Mouse (Mus musculus): ENCODE measurements around the gene Dgkg. TPM values are rescaled to one million over a fixed set of nuclear protein-coding genes. Genes with fewer than 3 reads are reported as not detected.

The Dgkg gene
- polyA plus RNA-seq, 1 experiment = 2.3 TPM

- H3K27ac ChIP-seq (ENCODE audit: insufficient read depth, low read depth, low read length) = peak overlapping the region; percentile 34
- peaks cover 19% of the 10 kb centered on the region for H3K4me1 ChIP-seq (ENCODE audit: control insufficient read depth, insufficient read depth, low read length)
- no peak overlapping the region for H3K4me3 ChIP-seq (ENCODE audit: insufficient read depth, low read length)
- TF ChIP-seq POLR2A (IDR thresholded peaks at IDR 0.05; ENCODE audit: borderline replicate concordance, low read depth, low read length) (no peak), CTCF (IDR thresholded peaks at IDR 0.05; ENCODE audit: low read depth, low read length) (no peak)
These were observed 146.0 kb downstream of the Dgkg start for GRCm38 (mm10) chr16:22510861-22511637.

- Histone ChIP-seq H3K4me1 (ENCODE audit: control insufficient read depth, insufficient read depth, low read length) (peaks cover 19% of the 10 kb centered on the region), H3K27ac (ENCODE audit: insufficient read depth, low read depth, low read length) (no peak overlapping the region), H3K4me3 (ENCODE audit: insufficient read depth, low read length) (no peak overlapping the region)
- TF ChIP-seq POLR2A (IDR thresholded peaks at IDR 0.05; ENCODE audit: borderline replicate concordance, low read depth, low read length) (no peak), CTCF (IDR thresholded peaks at IDR 0.05; ENCODE audit: low read depth, low read length) (no peak)
These were observed 148.0 kb downstream of the Dgkg start for GRCm38 (mm10) chr16:22508936-22509563.

- no peak overlapping the region for H3K27ac ChIP-seq (ENCODE audit: insufficient read depth, low read depth, low read length)
- H3K4me1 ChIP-seq (ENCODE audit: control insufficient read depth, insufficient read depth, low read length) = peaks cover 11% of the 10 kb centered on the region
- TF ChIP-seq CTCF (IDR thresholded peaks at IDR 0.05; ENCODE audit: low read depth, low read length) (no peak), POLR2A (IDR thresholded peaks at IDR 0.05; ENCODE audit: borderline replicate concordance, low read depth, low read length) (no peak)
- H3K4me3 ChIP-seq (ENCODE audit: insufficient read depth, low read length) = no peak overlapping the region
These were observed 151.4 kb downstream of the Dgkg start for GRCm38 (mm10) chr16:22505656-22506055.

GRCm38 (mm10) chr16:22504851-22505250 is 152.2 kb downstream of the Dgkg start:
- Histone ChIP-seq H3K4me3 (ENCODE audit: insufficient read depth, low read length) (no peak overlapping the region), H3K27ac (ENCODE audit: insufficient read depth, low read depth, low read length) (no peak overlapping the region), H3K4me1 (ENCODE audit: control insufficient read depth, insufficient read depth, low read length) (peaks cover 9% of the 10 kb centered on the region)
- TF ChIP-seq POLR2A (IDR thresholded peaks at IDR 0.05; ENCODE audit: borderline replicate concordance, low read depth, low read length) = no peak
- TF ChIP-seq CTCF (IDR thresholded peaks at IDR 0.05; ENCODE audit: low read depth, low read length) = no peak

DNA sequence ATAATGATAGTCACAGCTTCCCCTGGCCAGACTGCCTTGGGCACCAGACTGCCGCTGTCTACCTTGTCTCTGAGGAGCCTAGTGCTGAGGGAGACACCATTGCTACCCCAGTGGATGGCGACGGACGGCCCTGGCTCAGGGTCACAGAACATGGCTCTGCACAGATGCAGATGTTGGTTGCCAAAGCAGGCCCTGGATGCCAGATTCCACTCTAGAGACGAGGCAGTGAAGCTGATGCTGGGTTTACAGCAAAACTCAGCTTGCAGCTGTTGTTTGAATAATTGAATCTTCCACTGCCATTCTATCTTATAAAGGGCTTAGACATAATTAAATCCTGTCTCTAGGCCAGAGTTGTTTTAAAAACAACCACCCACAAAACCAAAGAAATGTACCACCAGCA is 153.0 kb downstream of the Dgkg start:
- Histone ChIP-seq H3K4me3 (ENCODE audit: insufficient read depth, low read length) (no peak overlapping the region), H3K4me1 (ENCODE audit: control insufficient read depth, insufficient read depth, low read length) (peaks cover 1% of the 10 kb centered on the region; the same call in 1 of the 2 replicates), H3K27ac (ENCODE audit: insufficient read depth, low read depth, low read length) (no peak overlapping the region)
- no peak for TF ChIP-seq CTCF (IDR thresholded peaks at IDR 0.05; ENCODE audit: low read depth, low read length)
- no peak for TF ChIP-seq POLR2A (IDR thresholded peaks at IDR 0.05; ENCODE audit: borderline replicate concordance, low read depth, low read length)

- Histone ChIP-seq H3K27ac (ENCODE audit: insufficient read depth, low read depth, low read length) (no peak overlapping the region), H3K4me1 (ENCODE audit: control insufficient read depth, insufficient read depth, low read length) (no peaks in the 10 kb centered on the region), H3K4me3 (ENCODE audit: insufficient read depth, low read length) (no peak overlapping the region)
- TF ChIP-seq CTCF (IDR thresholded peaks at IDR 0.05; ENCODE audit: low read depth, low read length) = no peak
- TF ChIP-seq POLR2A (IDR thresholded peaks at IDR 0.05; ENCODE audit: borderline replicate concordance, low read depth, low read length) = no peak
These were observed 153.6 kb downstream of the Dgkg start for GRCm38 (mm10) chr16:22503467-22503866.

GRCm38 (mm10) chr16:22501855-22502254 is 155.2 kb downstream of the Dgkg start:
- no peak overlapping the region for H3K4me3 ChIP-seq (ENCODE audit: insufficient read depth, low read length)
- peaks cover 8% of the 10 kb centered on the region; the same call in 1 of the 2 replicates for H3K4me1 ChIP-seq (ENCODE audit: control insufficient read depth, insufficient read depth, low read length)
- H3K27ac ChIP-seq (ENCODE audit: insufficient read depth, low read depth, low read length) = no peak overlapping the region
- TF ChIP-seq POLR2A (IDR thresholded peaks at IDR 0.05; ENCODE audit: borderline replicate concordance, low read depth, low read length) (no peak), CTCF (IDR thresholded peaks at IDR 0.05; ENCODE audit: low read depth, low read length) (no peak)

DNA sequence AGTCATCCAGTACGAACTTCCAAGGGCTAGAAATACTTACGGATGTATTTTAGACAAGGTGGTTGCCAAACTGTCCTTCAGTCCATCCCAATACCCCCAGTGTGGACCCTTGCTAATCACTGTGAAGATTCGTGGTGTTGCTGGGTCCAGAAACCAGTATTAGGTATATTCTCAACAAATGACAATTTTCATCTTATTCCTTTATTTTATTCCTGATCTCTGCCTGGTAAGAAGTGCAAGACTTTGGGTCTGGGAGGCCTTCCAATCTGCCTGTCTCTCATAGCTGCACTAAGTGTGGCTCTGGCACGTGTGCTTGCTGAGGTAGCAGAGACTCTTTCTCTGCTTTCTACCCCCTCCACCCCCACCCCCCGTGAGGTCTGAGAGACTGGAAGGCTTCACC is 156.5 kb downstream of the Dgkg start:
- Histone ChIP-seq H3K4me1 (ENCODE audit: control insufficient read depth, insufficient read depth, low read length) (peaks cover 8% of the 10 kb centered on the region; the same call in 1 of the 2 replicates), H3K27ac (ENCODE audit: insufficient read depth, low read depth, low read length) (no peak overlapping the region), H3K4me3 (ENCODE audit: insufficient read depth, low read length) (no peak overlapping the region)
- TF ChIP-seq CTCF (IDR thresholded peaks at IDR 0.05; ENCODE audit: low read depth, low read length) (no peak), POLR2A (IDR thresholded peaks at IDR 0.05; ENCODE audit: borderline replicate concordance, low read depth, low read length) (no peak)

GRCm38 (mm10) chr16:22499951-22500350 is 157.1 kb downstream of the Dgkg start:
- TF ChIP-seq POLR2A (IDR thresholded peaks at IDR 0.05; ENCODE audit: borderline replicate concordance, low read depth, low read length) = no peak
- no peak for TF ChIP-seq CTCF (IDR thresholded peaks at IDR 0.05; ENCODE audit: low read depth, low read length)
- Histone ChIP-seq H3K27ac (ENCODE audit: insufficient read depth, low read depth, low read length) (no peak overlapping the region), H3K4me1 (ENCODE audit: control insufficient read depth, insufficient read depth, low read length) (peaks cover 8% of the 10 kb centered on the region; the same call in 1 of the 2 replicates), H3K4me3 (ENCODE audit: insufficient read depth, low read length) (no peak overlapping the region)

DNA sequence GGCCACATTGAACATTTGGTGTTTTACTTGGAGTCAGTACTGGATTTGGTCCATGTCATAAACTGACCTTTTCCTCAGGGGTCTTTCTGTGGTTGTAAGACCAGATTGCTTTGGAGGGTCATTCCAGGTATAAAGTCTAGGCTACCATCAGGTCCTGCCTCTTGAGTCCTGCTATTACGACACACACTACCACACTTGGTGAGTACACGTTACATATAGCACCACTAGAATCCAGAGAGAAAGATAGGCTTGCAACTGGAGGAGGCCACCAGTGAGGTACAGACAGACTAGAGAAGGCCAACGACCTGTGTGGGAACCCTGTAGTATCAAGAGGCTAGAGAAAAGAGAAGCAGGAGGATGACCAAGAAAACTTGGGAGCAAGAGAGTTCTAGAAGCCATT is 157.6 kb downstream of the Dgkg start:
- Histone ChIP-seq H3K4me3 (ENCODE audit: insufficient read depth, low read length) (no peak overlapping the region), H3K4me1 (ENCODE audit: control insufficient read depth, insufficient read depth, low read length) (peaks cover 8% of the 10 kb centered on the region; the same call in 1 of the 2 replicates), H3K27ac (ENCODE audit: insufficient read depth, low read depth, low read length) (no peak overlapping the region)
- TF ChIP-seq POLR2A (IDR thresholded peaks at IDR 0.05; ENCODE audit: borderline replicate concordance, low read depth, low read length) (no peak), CTCF (IDR thresholded peaks at IDR 0.05; ENCODE audit: low read depth, low read length) (no peak)
